Mouse (Mus musculus): ENCODE data around the gene Ccl19. TPM values are rescaled to one million over a fixed set of nuclear protein-coding genes. Genes with fewer than 3 reads are reported as not detected.
"Not testable (repeated sequence)": the region's sequence is repeated elsewhere in the genome, so short reads cannot be mapped to it uniquely, and the experiment has no call there.

The Ccl19 gene
- 1 to 10 TPM; 4.8 to 5.2 TPM for total RNA-seq (2021)
- long read RNA-seq, experiment 1, partial matches to known transcripts, result 0 of 1 reads
- long read RNA-seq, experiment 1, other reads (novel, unspliced or antisense), result 0 of 1 reads
- long read RNA-seq, experiment 2, partial matches to known transcripts, result 0 of 1 reads
- long read RNA-seq, experiment 2, other reads (novel, unspliced or antisense), result 0 of 1 reads

GRCm38 (mm10) chr4:42756477-42756876 is at the start of gene Ccl19:
Ccl19 (minus strand) TSS chr4:42756577.
- DNase-seq, result not testable (repeated sequence)

- DNase-seq, result not testable (repeated sequence)
Measured at GRCm38 (mm10) chr4:42773893-42774292, 17.5 kb upstream of the Ccl19 start, which contains the start of gene Ccl21a. Ccl21a (minus strand) TSS chr4:42773993.

- not testable (repeated sequence) for DNase-seq
Measured at GRCm38 (mm10) chr4:42735245-42735644, 21.1 kb downstream of the Ccl19 start, which contains the start of gene 4930578G10Rik. 4930578G10Rik (plus strand) TSS chr4:42735545.

Other genes with a start within 250 kb of the Ccl19 start
- gene Fam205a2, start 228.4 kb downstream of the Ccl19 start, total RNA-seq (2021), result not detected
- not detected for gene Gm10591, start 144.4 kb downstream of the Ccl19 start, total RNA-seq (2021)
- gene Gm2564, start 126.9 kb downstream of the Ccl19 start, total RNA-seq (2021), result 10 to 100 TPM; 15.0 to 15.3 TPM
- 1 to 10 TPM in 1 of 2 experiments, not detected in 1; 4.3 TPM for gene Ccl27b, start 101.3 kb downstream of the Ccl19 start, total RNA-seq (2021)
- not detected for gene Il11ra2, start 94.7 kb downstream of the Ccl19 start, total RNA-seq (2021)
- under 1 TPM in 1 of 2 experiments, not detected in 1; 0.51 TPM for gene 4930578G10Rik, start 21.0 kb downstream of the Ccl19 start, total RNA-seq (2021)
- gene Ccl21a, start 17.4 kb upstream of the Ccl19 start, total RNA-seq (2021), result 10 to 100 TPM; 43.1 to 45.7 TPM
- not detected for gene Fam205a1, start 97.3 kb upstream of the Ccl19 start, total RNA-seq (2021)
- not detected for gene Gm12394, start 100.2 kb upstream of the Ccl19 start, total RNA-seq (2021)
- not detected for gene Fam205c, start 117.7 kb upstream of the Ccl19 start, total RNA-seq (2021)
- 1 to 10 TPM; 2.4 to 6.3 TPM for gene Phf24, start 160.1 kb upstream of the Ccl19 start, total RNA-seq (2021)
- gene Dnajb5, start 193.2 kb upstream of the Ccl19 start, total RNA-seq (2021), result 10 to 100 TPM; 19.4 to 20.4 TPM
- not detected for gene 1700022I11Rik, start 213.0 kb upstream of the Ccl19 start, total RNA-seq (2021)
- gene Vcp, start 243.9 kb upstream of the Ccl19 start, total RNA-seq (2021), result 100 to 1,000 TPM; 238 to 252 TPM

All from adrenal gland, postnatal 10 days (tissue).